Mouse (Mus musculus) E14TG2a.4 (cell line): ENCODE measurements around the gene Zic1.

Experiments
- H3K27me3 ChIP-seq: 2 replicates; pipeline ENCODE4 v1.6.1; 2014; ENCODE audit warnings: low read length, control low read depth; ENCODE audit not compliant: insufficient read depth
- H3K36me3 ChIP-seq: 2 replicates; pipeline ENCODE4 v1.6.1; 2014; ENCODE audit warnings: low read length, control low read depth; ENCODE audit not compliant: insufficient read depth
- H3K4me1 ChIP-seq: replicated peaks from 2 replicates; pipeline ENCODE4 v1.6.1; 2014; ENCODE audit warnings: low read depth, low read length, control low read depth
- H3K4me3 ChIP-seq: replicated peaks from 2 replicates; pipeline ENCODE4 v1.5.1; 2014; ENCODE audit warnings: mild to moderate bottlenecking, low read length
- H3K9me3 ChIP-seq: 2 replicates; pipeline ENCODE4 v1.6.1; 2014; ENCODE audit warnings: low read length, control low read depth
- CTCF ChIP-seq: conservative IDR thresholded peaks from 2 replicates; pipeline ENCODE4 v1.5.1; 2014; ENCODE audit warnings: low read length
- NANOG ChIP-seq: IDR thresholded peaks from 2 replicates; pipeline ENCODE4 v1.6.1; 2014; ENCODE audit warnings: borderline replicate concordance, low read length, mixed read lengths
- POU5F1 ChIP-seq: IDR thresholded peaks from 2 replicates; pipeline ENCODE4 v1.6.1; 2014; ENCODE audit warnings: low read length, borderline replicate concordance

Zic1 gene

GRCm38 (mm10) chr9:91386502-91386890, 20.9 kb upstream of the Zic1 start:
- Histone ChIP-seq H3K27me3 (peaks cover 84% of the 10 kb centered on the region), H3K4me1 (peaks cover 15% of the 10 kb centered on the region), H3K4me3 (no peak overlapping the region), H3K9me3 (peaks cover 65% of the 10 kb centered on the region), H3K36me3 (no peaks in the 10 kb centered on the region)
- no peak for TF ChIP-seq NANOG
- TF ChIP-seq POU5F1 = no peak
- no peak for TF ChIP-seq CTCF

- Histone ChIP-seq H3K4me1 (peaks cover 17% of the 10 kb centered on the region), H3K9me3 (peaks cover 64% of the 10 kb centered on the region), H3K4me3 (no peak overlapping the region), H3K36me3 (no peaks in the 10 kb centered on the region), H3K27me3 (peaks cover 88% of the 10 kb centered on the region)
- TF ChIP-seq CTCF (no peak), POU5F1 (no peak), NANOG (no peak)
Observed at GRCm38 (mm10) chr9:91385561-91386430, 20.2 kb upstream of the Zic1 start.

- Histone ChIP-seq H3K9me3 (peaks cover 55% of the 10 kb centered on the region), H3K4me1 (peaks cover 23% of the 10 kb centered on the region), H3K4me3 (no peak overlapping the region), H3K36me3 (no peaks in the 10 kb centered on the region), H3K27me3 (peaks cover 88% of the 10 kb centered on the region)
- no peak for TF ChIP-seq POU5F1
- no peak for TF ChIP-seq NANOG
- TF ChIP-seq CTCF = no peak
Observed at GRCm38 (mm10) chr9:91384693-91385560, 19.3 kb upstream of the Zic1 start.

DNA sequence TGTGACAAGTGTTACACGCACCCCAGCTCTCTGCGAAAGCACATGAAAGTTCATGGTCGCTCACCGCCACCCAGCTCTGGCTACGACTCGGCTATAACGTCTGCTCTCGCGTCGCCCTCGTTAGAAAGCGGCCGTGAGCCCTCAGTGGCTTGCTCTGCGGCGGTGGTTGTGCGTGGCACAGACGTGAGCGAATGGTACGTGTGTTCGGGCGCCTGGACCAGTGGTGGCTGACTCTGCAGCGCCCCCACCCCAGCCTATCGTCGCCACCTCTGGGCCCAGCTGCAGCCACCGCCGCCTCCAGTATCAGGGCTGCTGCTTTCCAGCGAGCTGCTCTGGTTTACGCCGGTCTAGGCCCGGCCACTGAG, 18.5 kb upstream of the Zic1 start:
- peaks cover 89% of the 10 kb centered on the region for H3K27me3 ChIP-seq
- H3K9me3 ChIP-seq = peaks cover 47% of the 10 kb centered on the region
- no peaks in the 10 kb centered on the region for H3K36me3 ChIP-seq
- TF ChIP-seq NANOG = no peak
- no peak for TF ChIP-seq CTCF
- no peak for TF ChIP-seq POU5F1
- H3K4me3 ChIP-seq = peak overlapping the region; percentile 54
- H3K4me1 ChIP-seq = peaks cover 25% of the 10 kb centered on the region

DNA sequence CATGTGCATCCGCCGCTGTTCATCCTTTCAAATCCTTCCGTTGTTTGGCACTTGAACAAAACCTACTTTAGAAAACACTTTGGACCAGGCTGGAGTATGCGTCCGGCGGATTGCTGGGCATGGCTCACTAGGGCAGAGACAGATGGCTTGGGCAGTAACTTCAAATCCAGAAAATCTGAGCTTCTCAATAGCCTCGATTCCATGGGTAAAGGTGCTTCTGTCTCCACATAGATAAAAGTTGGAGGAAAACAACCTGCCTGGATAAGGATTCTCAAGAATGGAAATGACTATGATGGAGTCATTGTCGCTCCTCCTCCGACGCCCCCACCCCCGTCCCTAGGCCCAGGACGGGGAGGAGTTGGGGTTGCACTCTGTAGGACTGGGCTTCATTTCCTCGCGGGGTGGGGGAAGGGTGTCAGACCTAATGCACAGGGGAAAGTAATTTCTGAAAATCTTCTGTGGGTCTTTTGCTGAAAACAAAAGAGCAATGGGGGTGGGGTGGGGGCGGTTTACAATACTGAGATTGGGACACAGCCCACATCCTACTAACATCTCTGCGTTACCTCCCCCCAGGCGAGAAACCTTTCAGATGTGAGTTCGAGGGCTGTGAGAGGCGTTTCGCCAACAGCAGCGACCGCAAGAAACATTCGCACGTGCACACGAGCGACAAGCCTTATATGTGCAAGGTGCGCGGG, 18.0 kb upstream of the Zic1 start:
- Histone ChIP-seq H3K4me3 (peak overlapping the region; percentile 54), H3K27me3 (peaks cover 94% of the 10 kb centered on the region), H3K4me1 (peaks cover 31% of the 10 kb centered on the region), H3K9me3 (peaks cover 42% of the 10 kb centered on the region), H3K36me3 (no peaks in the 10 kb centered on the region)
- TF ChIP-seq NANOG = no peak
- TF ChIP-seq CTCF = no peak
- no peak for TF ChIP-seq POU5F1

- Histone ChIP-seq H3K9me3 (peaks cover 32% of the 10 kb centered on the region), H3K27me3 (peaks cover 95% of the 10 kb centered on the region), H3K4me3 (no peak overlapping the region), H3K36me3 (no peaks in the 10 kb centered on the region), H3K4me1 (peaks cover 37% of the 10 kb centered on the region)
- no peak for TF ChIP-seq NANOG
- no peak for TF ChIP-seq CTCF
- TF ChIP-seq POU5F1 = no peak
Observed at GRCm38 (mm10) chr9:91382471-91383255, 17.1 kb upstream of the Zic1 start.

GRCm38 (mm10) chr9:91382111-91382379, 16.4 kb upstream of the Zic1 start:
- Histone ChIP-seq H3K9me3 (peaks cover 26% of the 10 kb centered on the region), H3K27me3 (peaks cover 95% of the 10 kb centered on the region), H3K4me3 (no peak overlapping the region), H3K4me1 (peaks cover 42% of the 10 kb centered on the region), H3K36me3 (no peaks in the 10 kb centered on the region)
- TF ChIP-seq NANOG (no peak), POU5F1 (no peak), CTCF (no peak)
